Mouse (Mus musculus) heart, embryonic 12.5 days (tissue): ENCODE results near the gene Hoxb7. TPM values are rescaled to one million over a fixed set of nuclear protein-coding genes. Genes with fewer than 3 reads are reported as not detected.

ENCODE experiments used
- ATAC-seq: fragments of 200-750 bp; cut with Nextera tagmentation; 2 replicates; pipeline ENCODE4 v1.8.0; 2017; ENCODE audit warnings: moderate TSS enrichment, moderate library complexity; ENCODE audit not compliant: insufficient number of reproducible peaks, low FRiP score
- H3K27ac ChIP-seq: fragments of 300-500 bp; sonication (generic); 2 replicates; pipeline ENCODE4 v1.5.1; 2016; ENCODE audit warnings: mild to moderate bottlenecking, moderate library complexity; ENCODE audit not compliant: poor library complexity, severe bottlenecking
- H3K27me3 ChIP-seq: fragments of 300-500 bp; sonication (generic); replicated peaks from 2 replicates; pipeline ENCODE4 v1.6.1; 2016; ENCODE audit warnings: mild to moderate bottlenecking, moderate library complexity
- H3K36me3 ChIP-seq: fragments of 300-500 bp; sonication (generic); 2 replicates; pipeline ENCODE4 v1.6.1; 2016; ENCODE audit warnings: mild to moderate bottlenecking, moderate library complexity
- H3K4me1 ChIP-seq: fragments of 300-500 bp; sonication (generic); replicated peaks from 2 replicates; pipeline ENCODE4 v1.6.1; 2016; ENCODE audit warnings: mild to moderate bottlenecking
- H3K4me2 ChIP-seq: fragments of 300-500 bp; sonication (generic); 2 replicates; pipeline ENCODE4 v1.6.1; 2016; ENCODE audit warnings: mild to moderate bottlenecking, moderate library complexity
- H3K4me3 ChIP-seq: fragments of 300-500 bp; sonication (generic); 2 replicates; pipeline ENCODE4 v1.5.1; 2016; ENCODE audit warnings: mild to moderate bottlenecking
- H3K9ac ChIP-seq: fragments of 300-500 bp; sonication (generic); 2 replicates; pipeline ENCODE4 v1.6.1; 2016; ENCODE audit warnings: mild to moderate bottlenecking, moderate library complexity
- H3K9me3 ChIP-seq: fragments of 300-500 bp; sonication (generic); replicated peaks from 2 replicates; pipeline ENCODE4 v1.6.1; 2016; ENCODE audit warnings: mild to moderate bottlenecking, moderate library complexity
- WGBS: fragments of 180-500 bp; shearing (Covaris S2); methylation state at CpG from one replicate; pipeline ENCODE4 v1.1.7; 2016; 5-methylcytosine and 5-hydroxymethylcytosine counted together
- polyA plus RNA-seq: library from polyadenylated mRNA; unstranded; fragments of >200 nt; fragmentation: Nextera tagmentation; extraction: Ambion mirVana; gene quantifications from 2 replicates; pipeline ENCODE4 v1.2.1, GENCODE M21; 2016

Gene Hoxb7
- polyA plus RNA-seq, 1 experiment from 2014 or later: 0.22 TPM

- Histone ChIP-seq H3K36me3 (no peaks in the 10 kb centered on the region), H3K4me2 (no peak overlapping the region), H3K9ac (no peak overlapping the region), H3K4me3 (no peak overlapping the region), H3K27ac (no peak overlapping the region), H3K4me1 (peaks cover 12% of the 10 kb centered on the region), H3K27me3 (peaks cover 96% of the 10 kb centered on the region), H3K9me3 (no peaks in the 10 kb centered on the region)
- no peak for ATAC-seq
- WGBS: 28% methylated on average over 5 of the region's 5 CpGs
These were observed 35.4 kb downstream of the Hoxb7 start for GRCm38 (mm10) chr11:96321846-96322245.

GRCm38 (mm10) chr11:96322738-96323137 lies 36.3 kb downstream of the Hoxb7 start:
- Histone ChIP-seq H3K4me1 (peaks cover 12% of the 10 kb centered on the region), H3K9me3 (no peaks in the 10 kb centered on the region), H3K27me3 (peaks cover 98% of the 10 kb centered on the region), H3K36me3 (no peaks in the 10 kb centered on the region), H3K27ac (no peak overlapping the region), H3K4me2 (no peak overlapping the region), H3K9ac (no peak overlapping the region), H3K4me3 (no peak overlapping the region)
- WGBS: 17% methylated on average over 6 of the region's 6 CpGs
- ATAC-seq: no peak

GRCm38 (mm10) chr11:96323154-96323553 lies 36.7 kb downstream of the Hoxb7 start, which contains the start of gene Hoxb3:
TSS of gene Hoxb3 (plus strand) at chr11:96323326.
- no peak within 1 kb of the TSS for H3K4me2 ChIP-seq
- ATAC-seq: no peak
- WGBS: 19% methylated on average over 10 of the region's 10 CpGs
- H3K27me3 ChIP-seq: peaks cover 98% of the 10 kb centered on the region
- no peak within 1 kb of the TSS for H3K4me3 ChIP-seq
- H3K27ac ChIP-seq: no peak within 1 kb of the TSS
- H3K9ac ChIP-seq: no peak within 1 kb of the TSS
- peaks cover 12% of the 10 kb centered on the region for H3K4me1 ChIP-seq
- no peaks in the 10 kb centered on the region for H3K36me3 ChIP-seq
- H3K9me3 ChIP-seq: no peaks in the 10 kb centered on the region

GRCm38 (mm10) chr11:96324125-96324524 lies 37.7 kb downstream of the Hoxb7 start:
- no peak for ATAC-seq
- H3K4me1 ChIP-seq: peaks cover 6% of the 10 kb centered on the region
- no peak overlapping the region for H3K9ac ChIP-seq
- peaks cover 98% of the 10 kb centered on the region for H3K27me3 ChIP-seq
- no peaks in the 10 kb centered on the region for H3K9me3 ChIP-seq
- no peak overlapping the region for H3K27ac ChIP-seq
- WGBS: 4% methylated on average over 5 of the region's 5 CpGs
- H3K36me3 ChIP-seq: no peaks in the 10 kb centered on the region
- H3K4me2 ChIP-seq: no peak overlapping the region
- H3K4me3 ChIP-seq: no peak overlapping the region

- peaks cover 98% of the 10 kb centered on the region for H3K27me3 ChIP-seq
- H3K4me2 ChIP-seq: no peak overlapping the region
- no peak overlapping the region for H3K27ac ChIP-seq
- H3K4me3 ChIP-seq: no peak overlapping the region
- H3K4me1 ChIP-seq: peaks cover 3% of the 10 kb centered on the region; the same call in 1 of the 2 replicates
- H3K9ac ChIP-seq: no peak overlapping the region
- WGBS: 9% methylated on average over 8 of the region's 8 CpGs
- ATAC-seq: no peak
- no peaks in the 10 kb centered on the region for H3K9me3 ChIP-seq
- no peaks in the 10 kb centered on the region for H3K36me3 ChIP-seq
These were observed 38.5 kb downstream of the Hoxb7 start for GRCm38 (mm10) chr11:96324965-96325364.

- Histone ChIP-seq H3K4me3 (0 out of 2 replicates have a peak overlapping the region, but pooled peaks have one; percentile 1), H3K36me3 (no peaks in the 10 kb centered on the region), H3K9ac (no peak overlapping the region), H3K4me1 (no peaks in the 10 kb centered on the region), H3K9me3 (no peaks in the 10 kb centered on the region), H3K4me2 (peak overlapping the region; percentile 18; the same call in 1 of the 2 replicates), H3K27ac (no peak overlapping the region), H3K27me3 (peaks cover 99% of the 10 kb centered on the region)
- WGBS: 8% methylated on average over 22 of the region's 22 CpGs
- ATAC-seq: no peak
These were observed 39.4 kb downstream of the Hoxb7 start for GRCm38 (mm10) chr11:96325747-96326212.

GRCm38 (mm10) chr11:96326705-96327104 lies 40.3 kb downstream of the Hoxb7 start:
- 4% methylated on average over 12 of the region's 12 CpGs for WGBS

GRCm38 (mm10) chr11:96327122-96327521 lies 40.7 kb downstream of the Hoxb7 start:
- Histone ChIP-seq H3K4me1 (no peaks in the 10 kb centered on the region), H3K27ac (no peak overlapping the region), H3K9me3 (no peaks in the 10 kb centered on the region), H3K4me2 (no peak overlapping the region), H3K36me3 (no peaks in the 10 kb centered on the region), H3K4me3 (no peak overlapping the region), H3K9ac (no peak overlapping the region), H3K27me3 (peaks cover 100% of the 10 kb centered on the region)
- WGBS: 5% methylated on average over 7 of the region's 7 CpGs
- ATAC-seq: no peak

More at GRCm38 (mm10) chr11:96326705-96327104, 40.3 kb downstream of the Hoxb7 start:
- Histone ChIP-seq H3K4me3 (no peak overlapping the region), H3K27ac (no peak overlapping the region), H3K36me3 (no peaks in the 10 kb centered on the region), H3K4me1 (no peaks in the 10 kb centered on the region), H3K4me2 (no peak overlapping the region), H3K27me3 (peaks cover 100% of the 10 kb centered on the region), H3K9ac (no peak overlapping the region), H3K9me3 (no peaks in the 10 kb centered on the region)
- ATAC-seq: no peak

GRCm38 (mm10) chr11:96327750-96328149 lies 41.3 kb downstream of the Hoxb7 start:
- Histone ChIP-seq H3K4me2 (no peak overlapping the region), H3K4me3 (no peak overlapping the region), H3K36me3 (no peaks in the 10 kb centered on the region), H3K4me1 (0 out of 2 replicates have a peak, but pooled peaks cover 2% of the 10 kb centered on the region), H3K9me3 (no peaks in the 10 kb centered on the region), H3K27ac (no peak overlapping the region), H3K27me3 (peaks cover 100% of the 10 kb centered on the region), H3K9ac (no peak overlapping the region)
- ATAC-seq: no peak
- WGBS: 13% methylated on average over 5 of the region's 5 CpGs

GRCm38 (mm10) chr11:96328605-96329004 lies 42.2 kb downstream of the Hoxb7 start:
- H3K9ac ChIP-seq: no peak overlapping the region
- no peak for ATAC-seq
- no peak overlapping the region for H3K27ac ChIP-seq
- 12% methylated on average over 8 of the region's 8 CpGs for WGBS
- no peaks in the 10 kb centered on the region for H3K36me3 ChIP-seq
- no peak overlapping the region for H3K4me3 ChIP-seq
- peaks cover 100% of the 10 kb centered on the region for H3K27me3 ChIP-seq
- no peaks in the 10 kb centered on the region for H3K9me3 ChIP-seq
- H3K4me1 ChIP-seq: 0 out of 2 replicates have a peak, but pooled peaks cover 6% of the 10 kb centered on the region
- H3K4me2 ChIP-seq: no peak overlapping the region

- 2% methylated on average over 8 of the region's 8 CpGs for WGBS
- Histone ChIP-seq H3K4me3 (peak overlapping the region; percentile 40), H3K27me3 (peaks cover 100% of the 10 kb centered on the region), H3K9me3 (no peaks in the 10 kb centered on the region), H3K4me2 (peak overlapping the region; percentile 62; the same call in 1 of the 2 replicates), H3K36me3 (no peaks in the 10 kb centered on the region), H3K4me1 (0 out of 2 replicates have a peak, but pooled peaks cover 6% of the 10 kb centered on the region), H3K9ac (no peak overlapping the region), H3K27ac (no peak overlapping the region)
- no peak for ATAC-seq
These were observed 45.7 kb downstream of the Hoxb7 start for GRCm38 (mm10) chr11:96332105-96332504.

GRCm38 (mm10) chr11:96332618-96333032 lies 46.2 kb downstream of the Hoxb7 start:
- H3K27ac ChIP-seq: 0 out of 2 replicates have a peak overlapping the region, but pooled peaks have one; percentile 14
- peak overlapping the region; percentile 62 for H3K4me2 ChIP-seq
- 0 out of 2 replicates have a peak, but pooled peaks cover 6% of the 10 kb centered on the region for H3K4me1 ChIP-seq
- WGBS: under 1% methylated on average over 33 of the region's 35 CpGs
- no peak for ATAC-seq
- H3K27me3 ChIP-seq: peaks cover 100% of the 10 kb centered on the region
- no peaks in the 10 kb centered on the region for H3K9me3 ChIP-seq
- no peaks in the 10 kb centered on the region for H3K36me3 ChIP-seq
- H3K4me3 ChIP-seq: peak overlapping the region; percentile 40
- H3K9ac ChIP-seq: peak overlapping the region; percentile 57
